Mouse (Mus musculus): Measurements from ENCODE around the gene Atxn1. TPM values are rescaled to one million over a fixed set of nuclear protein-coding genes. Genes with fewer than 3 reads are reported as not detected.

The Atxn1 gene
- total and polyA plus RNA-seq, 3 experiments, result 0.39 to 1.1 TPM; not detected in 1

GRCm38 (mm10) chr13:45595416-45595815 lies 369.4 kb downstream of the Atxn1 start:
- H3K27me3 ChIP-seq (ENCODE audit: control insufficient read depth in 1 of 2, insufficient read depth in 2 of 2, low read length in 2 of 2), result no peaks in the 10 kb centered on the region; a peak in 2 of 4 replicates
- no peak for DNase-seq (ENCODE audit: low read depth, low spot score)
- no peaks in the 10 kb centered on the region for H3K36me3 ChIP-seq (ENCODE audit: control insufficient read depth in 1 of 2, insufficient read depth in 2 of 2, low read length in 2 of 2)
- no peak overlapping the region for H3K4me3 ChIP-seq (ENCODE audit: control insufficient read depth in 1 of 2, insufficient read depth in 1 of 2, low read depth in 2 of 2, low read length in 2 of 2)
- no peak overlapping the region for H3K27ac ChIP-seq (ENCODE audit: control insufficient read depth, low read depth, low read length)
- H3K9ac ChIP-seq (ENCODE audit: control insufficient read depth, low read depth, low read length, poor library complexity, severe bottlenecking), result no peak overlapping the region
- H3K79me2 ChIP-seq (ENCODE audit: control insufficient read depth, insufficient read depth, low read length, poor library complexity), result no peaks in the 10 kb centered on the region
- no peaks in the 10 kb centered on the region for H3K9me3 ChIP-seq (replicated peaks; ENCODE audit: insufficient read depth, low read length)
- TF ChIP-seq ZC3H11A (IDR thresholded peaks at IDR 0.05; ENCODE audit: low read depth, low read length), result no peak
- no peaks in the 10 kb centered on the region for H3K4me1 ChIP-seq (ENCODE audit: control insufficient read depth in 1 of 2, insufficient read depth in 2 of 2, low read length in 2 of 2)

DNA sequence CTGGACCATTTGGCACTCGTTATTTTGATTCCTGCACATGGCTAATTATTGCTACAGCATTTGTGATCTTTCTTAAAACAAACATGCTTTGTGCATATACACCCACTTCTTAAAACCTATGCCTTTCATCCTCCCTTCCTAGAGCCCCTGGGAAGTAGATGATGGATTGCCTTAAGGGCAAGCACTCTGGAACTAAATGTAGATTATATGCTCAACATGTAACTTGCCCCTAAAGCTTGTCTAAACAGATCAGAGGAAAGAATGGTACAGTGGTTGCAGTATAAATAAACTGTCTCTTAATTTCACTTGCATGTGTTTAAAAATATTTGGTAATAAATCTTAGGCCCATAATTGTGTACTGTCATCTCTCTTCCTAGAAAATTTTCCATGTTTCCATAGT lies 370.9 kb downstream of the Atxn1 start:
- H3K4me3 ChIP-seq (ENCODE audit: control insufficient read depth in 1 of 2, insufficient read depth in 1 of 2, low read depth in 2 of 2, low read length in 2 of 2), result no peak overlapping the region
- H3K4me1 ChIP-seq (ENCODE audit: control insufficient read depth in 1 of 2, insufficient read depth in 2 of 2, low read length in 2 of 2), result no peaks in the 10 kb centered on the region
- no peaks in the 10 kb centered on the region for H3K36me3 ChIP-seq (ENCODE audit: control insufficient read depth in 1 of 2, insufficient read depth in 2 of 2, low read length in 2 of 2)
- no peak for TF ChIP-seq USF1 (IDR thresholded peaks at IDR 0.05; ENCODE audit: low read depth, low read length)
- no peak for TF ChIP-seq BHLHE40 (IDR thresholded peaks at IDR 0.05; ENCODE audit: borderline replicate concordance, low read depth, low read length)
- TF ChIP-seq MAX (IDR thresholded peaks at IDR 0.05; ENCODE audit: low read length), result no peak
- TF ChIP-seq TCF12 (IDR thresholded peaks at IDR 0.05; ENCODE audit: low read depth, low read length), result no peak
- no peak for TF ChIP-seq SIN3A (IDR thresholded peaks at IDR 0.05; ENCODE audit: low read length)
- TF ChIP-seq ZNF384 (IDR thresholded peaks at IDR 0.05; ENCODE audit: low read depth, low read length), result no peak
- TF ChIP-seq RCOR1 (IDR thresholded peaks at IDR 0.05; ENCODE audit: low read depth, low read length), result no peak
- TF ChIP-seq UBTF (IDR thresholded peaks at IDR 0.05; ENCODE audit: borderline replicate concordance, insufficient read depth, low read depth, low read length), result no peak
- TF ChIP-seq ZMIZ1 (IDR thresholded peaks at IDR 0.05; ENCODE audit: low read depth, low read length), result no peak
- TF ChIP-seq TAL1 (IDR thresholded peaks at IDR 0.05; ENCODE audit: low read length), result no peak
- H3K9me3 ChIP-seq (replicated peaks; ENCODE audit: insufficient read depth, low read length), result no peaks in the 10 kb centered on the region
- H3K79me2 ChIP-seq (ENCODE audit: control insufficient read depth, insufficient read depth, low read length, poor library complexity), result no peaks in the 10 kb centered on the region
- no peak for DNase-seq (ENCODE audit: low read depth, low spot score)
- H3K9ac ChIP-seq (ENCODE audit: control insufficient read depth, low read depth, low read length, poor library complexity, severe bottlenecking), result no peak overlapping the region
- H3K27me3 ChIP-seq (ENCODE audit: control insufficient read depth in 1 of 2, insufficient read depth in 2 of 2, low read length in 2 of 2), result no peaks in the 10 kb centered on the region; a peak in 2 of 4 replicates
- no peak overlapping the region for H3K27ac ChIP-seq (ENCODE audit: control insufficient read depth, low read depth, low read length)

DNA sequence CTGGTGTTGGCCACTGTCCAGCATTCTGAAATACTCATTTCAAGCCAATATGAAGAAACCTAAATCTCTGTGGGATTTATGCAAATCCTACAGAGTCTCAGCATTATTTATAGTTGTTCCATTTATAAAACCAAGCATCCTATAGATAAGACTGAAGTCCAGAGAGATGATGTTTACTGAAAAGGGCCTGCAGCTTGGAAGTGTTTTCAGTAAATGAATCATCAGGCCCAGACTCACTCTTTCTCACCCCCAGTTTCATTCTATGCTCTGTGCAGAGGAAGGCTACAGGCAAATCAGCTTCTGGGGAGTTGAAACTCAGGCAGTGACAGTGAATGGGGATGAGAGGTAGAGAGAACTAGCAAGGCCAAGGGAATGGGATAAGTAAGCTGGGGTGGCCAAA lies 373.9 kb downstream of the Atxn1 start:
- Histone ChIP-seq H3K27ac (ENCODE audit: control insufficient read depth, low read depth, low read length) (no peak overlapping the region), H3K4me3 (ENCODE audit: control insufficient read depth in 1 of 2, insufficient read depth in 1 of 2, low read depth in 2 of 2, low read length in 2 of 2) (no peak overlapping the region), H3K79me2 (ENCODE audit: control insufficient read depth, insufficient read depth, low read length, poor library complexity) (no peaks in the 10 kb centered on the region), H3K27me3 (ENCODE audit: control insufficient read depth in 1 of 2, insufficient read depth in 2 of 2, low read length in 2 of 2) (no peaks in the 10 kb centered on the region; a peak in 1 of 4 replicates), H3K9ac (ENCODE audit: control insufficient read depth, low read depth, low read length, poor library complexity, severe bottlenecking) (no peak overlapping the region), H3K4me1 (ENCODE audit: control insufficient read depth in 1 of 2, insufficient read depth in 2 of 2, low read length in 2 of 2) (no peaks in the 10 kb centered on the region), H3K9me3 (replicated peaks; ENCODE audit: insufficient read depth, low read length) (no peaks in the 10 kb centered on the region), H3K36me3 (ENCODE audit: control insufficient read depth in 1 of 2, insufficient read depth in 2 of 2, low read length in 2 of 2) (no peaks in the 10 kb centered on the region)
- DNase-seq (ENCODE audit: low read depth, low spot score), result no peak
- TF ChIP-seq MAFK (IDR thresholded peaks at IDR 0.05; ENCODE audit: borderline replicate concordance, low read depth, low read length), result no peak
- no peak for TF ChIP-seq MXI1 (IDR thresholded peaks at IDR 0.05; ENCODE audit: low read depth, low read length)
- TF ChIP-seq CTCF (IDR thresholded peaks at IDR 0.05 in 2 of 3, conservative IDR thresholded peaks at IDR 0.05 in 1 of 3; ENCODE audit: control insufficient read depth in 1 of 3, insufficient read depth in 1 of 3, low read depth in 2 of 3, low read length in 3 of 3, poor library complexity in 1 of 3, severe bottlenecking in 1 of 3), result no peak
- no peak for TF ChIP-seq MAZ (IDR thresholded peaks at IDR 0.05; ENCODE audit: low read depth, low read length)
- TF ChIP-seq UBTF (IDR thresholded peaks at IDR 0.05; ENCODE audit: borderline replicate concordance, insufficient read depth, low read depth, low read length), result no peak
- no peak for TF ChIP-seq POLR2AphosphoS2 (IDR thresholded peaks at IDR 0.05; ENCODE audit: low read length)
- no peak for TF ChIP-seq MEF2A (IDR thresholded peaks at IDR 0.05; ENCODE audit: extremely low read depth, insufficient replicate concordance, low read depth, low read length, poor library complexity, severe bottlenecking)
- TF ChIP-seq ELF1 (IDR thresholded peaks at IDR 0.05; ENCODE audit: low read depth, low read length), result no peak
- TF ChIP-seq RAD21 (IDR thresholded peaks at IDR 0.05; ENCODE audit: low read depth, low read length), result no peak
